Mouse (Mus musculus): ENCODE measurements around the gene Tcn2. TPM values are rescaled to one million over a fixed set of nuclear protein-coding genes. Genes with fewer than 3 reads are reported as not detected.

The Tcn2 gene
- 26.3 and 28.3 TPM in 2 replicates for polyA plus RNA-seq (2016; fragmentation: Nextera tagmentation; extraction: Ambion mirVana)

DNA sequence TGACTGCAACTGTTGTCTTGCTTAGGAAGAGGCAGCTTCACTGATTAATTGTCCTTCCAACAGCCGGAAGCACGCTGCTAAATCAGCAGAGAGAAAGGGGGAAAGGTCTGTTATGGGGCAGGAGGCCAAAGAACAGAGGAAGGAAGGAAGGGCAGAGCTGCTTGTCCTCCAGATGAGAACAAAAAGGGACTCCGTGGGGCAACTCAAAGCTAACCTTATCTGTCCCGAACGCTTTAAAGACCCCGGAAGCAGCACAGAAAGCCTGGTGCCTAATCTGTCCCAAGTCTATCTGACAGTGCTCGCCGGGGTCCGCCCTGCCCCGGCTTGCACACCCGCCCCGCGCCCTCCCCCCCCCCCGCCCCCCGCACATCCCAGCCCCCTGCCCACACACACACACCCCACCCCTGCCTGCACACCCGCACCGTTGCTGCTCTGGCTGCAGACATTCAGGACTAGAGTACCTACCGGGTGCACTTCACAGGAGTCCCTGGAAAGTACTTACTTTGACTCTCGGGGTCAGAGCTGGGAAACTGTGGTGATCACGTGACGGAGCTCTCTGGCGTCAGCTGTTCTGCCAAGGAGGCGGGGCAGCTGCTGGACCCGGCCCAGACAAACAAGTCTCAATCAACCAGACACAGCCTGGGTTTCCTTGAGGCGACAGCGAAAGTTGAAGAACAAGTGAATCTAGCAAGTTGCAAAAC lies at the start of gene Tcn2:
Gene Tcn2, minus strand, starts transcription at position 649 of the 701 bp plus-strand sequence.
- peak within 1 kb of the TSS; percentile 53 for H3K4me3 ChIP-seq
- H3K9ac ChIP-seq, result peak within 1 kb of the TSS; percentile 64
- H3K36me3 ChIP-seq, result 0 out of 2 replicates have a peak, but pooled peaks cover 6% of the 10 kb centered on the region
- H3K27me3 ChIP-seq (replicated peaks), result no peaks in the 10 kb centered on the region
- H3K27ac ChIP-seq, result no peak within 1 kb of the TSS
- peak; percentile 84 for ATAC-seq (ENCODE audit: low FRiP score, low read depth)
- no peaks in the 10 kb centered on the region for H3K9me3 ChIP-seq
- WGBS, result under 1% methylated on average over 17 of the region's 26 CpGs
- peaks cover 13% of the 10 kb centered on the region for H3K4me1 ChIP-seq
- peak within 1 kb of the TSS; percentile 88 for H3K4me2 ChIP-seq (replicated peaks)

- no peak overlapping the region for H3K4me2 ChIP-seq (replicated peaks)
- peaks cover 10% of the 10 kb centered on the region for H3K27me3 ChIP-seq (replicated peaks)
- no peaks in the 10 kb centered on the region for H3K9me3 ChIP-seq
- WGBS, result 79% methylated on average over 6 of the region's 6 CpGs
- no peak for ATAC-seq (ENCODE audit: low FRiP score, low read depth)
- H3K9ac ChIP-seq, result no peak overlapping the region
- H3K4me1 ChIP-seq, result peaks cover 15% of the 10 kb centered on the region
- H3K4me3 ChIP-seq, result no peak overlapping the region
- H3K27ac ChIP-seq, result no peak overlapping the region
- H3K36me3 ChIP-seq, result peaks cover 48% of the 10 kb centered on the region
These were observed 49.6 kb upstream of the Tcn2 start for GRCm38 (mm10) chr11:3981536-3981935.

DNA sequence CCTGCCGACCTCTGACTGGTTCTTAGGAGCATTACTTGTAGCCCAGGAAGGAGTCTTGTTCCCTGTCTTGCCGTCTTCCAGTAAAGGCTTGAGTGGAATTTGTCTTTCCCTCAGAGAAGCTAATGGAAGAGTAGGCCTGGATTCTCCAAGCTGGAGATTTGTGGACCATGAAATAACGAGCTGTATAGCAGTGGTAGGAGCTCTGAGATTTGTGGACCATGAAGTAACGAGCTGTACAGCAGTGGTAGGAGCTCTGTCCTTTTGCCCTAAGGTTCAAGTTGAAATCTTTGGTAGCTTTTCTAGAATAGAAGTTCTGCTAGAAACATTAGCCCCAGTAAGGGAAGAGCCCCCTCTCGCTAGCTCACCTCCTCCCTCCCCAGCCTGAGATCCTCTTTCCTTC lies 46.5 kb upstream of the Tcn2 start:
- Histone ChIP-seq H3K4me3 (no peak overlapping the region), H3K9ac (no peak overlapping the region), H3K4me2 (replicated peaks) (no peak overlapping the region), H3K9me3 (no peaks in the 10 kb centered on the region), H3K4me1 (peaks cover 5% of the 10 kb centered on the region), H3K27ac (no peak overlapping the region), H3K36me3 (peaks cover 79% of the 10 kb centered on the region), H3K27me3 (replicated peaks) (no peaks in the 10 kb centered on the region)
- ATAC-seq (ENCODE audit: low FRiP score, low read depth), result no peak
- WGBS, result 94% methylated on average over 5 of the region's 5 CpGs

- H3K4me2 ChIP-seq (replicated peaks), result no peak within 1 kb of the TSS
- no peak for ATAC-seq (ENCODE audit: low FRiP score, low read depth)
- H3K9ac ChIP-seq, result no peak within 1 kb of the TSS
- H3K27ac ChIP-seq, result no peak within 1 kb of the TSS
- peaks cover 96% of the 10 kb centered on the region for H3K36me3 ChIP-seq
- 95% methylated on average over 6 of the region's 6 CpGs for WGBS
- H3K4me1 ChIP-seq, result no peaks in the 10 kb centered on the region
- H3K27me3 ChIP-seq (replicated peaks), result no peaks in the 10 kb centered on the region
- H3K9me3 ChIP-seq, result no peaks in the 10 kb centered on the region
- no peak within 1 kb of the TSS for H3K4me3 ChIP-seq
These were observed 44.7 kb upstream of the Tcn2 start, which contains the start of gene 4930556J24Rik for GRCm38 (mm10) chr11:3976678-3977077. TSS of gene 4930556J24Rik (minus strand) at chr11:3976778.

GRCm38 (mm10) chr11:3974311-3974710 lies 42.4 kb upstream of the Tcn2 start:
- Histone ChIP-seq H3K4me2 (replicated peaks) (no peak overlapping the region), H3K27me3 (replicated peaks) (no peaks in the 10 kb centered on the region), H3K36me3 (peaks cover 100% of the 10 kb centered on the region), H3K4me1 (no peaks in the 10 kb centered on the region), H3K9me3 (no peaks in the 10 kb centered on the region), H3K27ac (no peak overlapping the region), H3K4me3 (no peak overlapping the region), H3K9ac (no peak overlapping the region)
- ATAC-seq (ENCODE audit: low FRiP score, low read depth), result no peak
- 45% methylated on average over 3 of the region's 3 CpGs for WGBS

DNA sequence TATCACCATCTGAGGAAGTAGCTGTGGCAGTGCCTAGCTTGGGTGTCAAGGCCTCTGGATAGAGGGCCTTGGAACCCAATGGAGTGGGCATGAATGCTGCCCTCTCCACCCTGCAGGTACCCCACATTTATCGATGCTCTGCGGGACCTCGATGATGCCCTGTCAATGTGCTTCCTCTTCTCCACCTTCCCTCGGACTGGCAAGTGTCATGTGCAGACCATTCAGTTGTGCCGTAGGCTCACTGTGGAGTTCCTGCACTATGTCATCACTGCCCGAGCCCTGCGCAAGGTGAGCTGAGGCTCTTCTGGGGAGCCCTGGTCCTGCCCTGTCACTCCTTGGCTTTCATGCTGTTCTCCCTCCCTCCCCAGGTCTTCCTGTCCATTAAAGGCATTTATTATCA lies 41.1 kb upstream of the Tcn2 start:
- no peak overlapping the region for H3K27ac ChIP-seq
- no peaks in the 10 kb centered on the region for H3K9me3 ChIP-seq
- H3K9ac ChIP-seq, result no peak overlapping the region
- ATAC-seq (ENCODE audit: low FRiP score, low read depth), result no peak
- WGBS, result 97% methylated on average over 7 of the region's 7 CpGs
- no peak overlapping the region for H3K4me3 ChIP-seq
- H3K36me3 ChIP-seq, result peaks cover 97% of the 10 kb centered on the region
- H3K4me1 ChIP-seq, result no peaks in the 10 kb centered on the region
- H3K27me3 ChIP-seq (replicated peaks), result no peaks in the 10 kb centered on the region
- H3K4me2 ChIP-seq (replicated peaks), result no peak overlapping the region

DNA sequence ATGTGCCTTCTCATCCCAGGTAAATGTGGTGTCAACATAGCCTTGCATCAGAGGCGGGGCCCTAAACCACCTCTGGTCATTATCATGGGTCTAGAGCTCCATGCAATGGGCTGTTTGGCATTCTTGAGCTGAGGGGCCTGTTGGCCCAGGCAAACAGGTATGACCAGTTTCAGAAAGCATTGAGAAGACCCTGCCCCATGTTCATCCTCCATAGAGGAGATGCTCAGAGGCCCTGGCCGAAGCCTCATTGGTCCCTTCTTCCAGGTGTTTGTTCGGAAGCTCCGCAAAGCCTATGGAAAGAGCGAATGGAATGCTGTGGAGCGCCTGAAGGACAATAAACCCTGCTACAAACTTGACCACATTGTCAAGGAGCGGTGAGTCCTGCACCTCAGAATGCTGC lies 38.4 kb upstream of the Tcn2 start:
- Histone ChIP-seq H3K4me1 (no peaks in the 10 kb centered on the region), H3K36me3 (peaks cover 71% of the 10 kb centered on the region), H3K9me3 (no peaks in the 10 kb centered on the region), H3K4me2 (replicated peaks) (no peak overlapping the region), H3K9ac (no peak overlapping the region), H3K4me3 (no peak overlapping the region), H3K27me3 (replicated peaks) (no peaks in the 10 kb centered on the region), H3K27ac (no peak overlapping the region)
- no peak for ATAC-seq (ENCODE audit: low FRiP score, low read depth)
- WGBS, result 95% methylated on average over 7 of the region's 7 CpGs

DNA sequence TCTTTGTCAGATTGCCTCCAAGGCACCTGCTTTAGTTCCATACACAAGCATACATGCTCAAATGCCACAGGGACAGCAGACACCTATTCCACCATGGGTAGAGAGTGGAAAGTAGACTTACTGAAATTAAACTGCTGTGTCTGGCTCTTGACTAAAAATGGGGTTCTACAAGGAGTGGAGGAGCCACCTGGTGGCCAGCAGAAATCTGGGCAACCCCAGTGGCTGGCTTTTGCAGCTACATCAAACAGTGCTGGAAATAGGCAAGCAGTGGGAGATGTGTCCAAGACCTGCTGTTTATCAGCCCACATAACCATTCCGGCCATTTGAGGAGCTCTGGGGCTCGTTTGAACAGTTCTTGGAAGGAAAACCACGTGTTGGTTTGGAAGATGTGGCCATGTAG lies 37.9 kb upstream of the Tcn2 start:
- Histone ChIP-seq H3K4me1 (peaks cover 3% of the 10 kb centered on the region), H3K4me3 (no peak overlapping the region), H3K27me3 (replicated peaks) (no peaks in the 10 kb centered on the region), H3K36me3 (peaks cover 65% of the 10 kb centered on the region), H3K27ac (no peak overlapping the region), H3K9ac (no peak overlapping the region), H3K4me2 (replicated peaks) (no peak overlapping the region), H3K9me3 (no peaks in the 10 kb centered on the region)
- ATAC-seq (ENCODE audit: low FRiP score, low read depth), result no peak
- 84% methylated on average over 3 of the region's 3 CpGs for WGBS

- Histone ChIP-seq H3K9ac (peak overlapping the region; percentile 68), H3K4me3 (peak overlapping the region; percentile 83), H3K4me1 (peaks cover 8% of the 10 kb centered on the region), H3K36me3 (peaks cover 13% of the 10 kb centered on the region), H3K9me3 (no peaks in the 10 kb centered on the region), H3K27me3 (replicated peaks) (no peaks in the 10 kb centered on the region), H3K27ac (no peak overlapping the region), H3K4me2 (replicated peaks) (peak overlapping the region; percentile 90)
- 16% methylated on average over 11 of the region's 11 CpGs for WGBS
- ATAC-seq (ENCODE audit: low FRiP score, low read depth), result no peak
These were observed 32.6 kb upstream of the Tcn2 start for GRCm38 (mm10) chr11:3964416-3965172.

DNA sequence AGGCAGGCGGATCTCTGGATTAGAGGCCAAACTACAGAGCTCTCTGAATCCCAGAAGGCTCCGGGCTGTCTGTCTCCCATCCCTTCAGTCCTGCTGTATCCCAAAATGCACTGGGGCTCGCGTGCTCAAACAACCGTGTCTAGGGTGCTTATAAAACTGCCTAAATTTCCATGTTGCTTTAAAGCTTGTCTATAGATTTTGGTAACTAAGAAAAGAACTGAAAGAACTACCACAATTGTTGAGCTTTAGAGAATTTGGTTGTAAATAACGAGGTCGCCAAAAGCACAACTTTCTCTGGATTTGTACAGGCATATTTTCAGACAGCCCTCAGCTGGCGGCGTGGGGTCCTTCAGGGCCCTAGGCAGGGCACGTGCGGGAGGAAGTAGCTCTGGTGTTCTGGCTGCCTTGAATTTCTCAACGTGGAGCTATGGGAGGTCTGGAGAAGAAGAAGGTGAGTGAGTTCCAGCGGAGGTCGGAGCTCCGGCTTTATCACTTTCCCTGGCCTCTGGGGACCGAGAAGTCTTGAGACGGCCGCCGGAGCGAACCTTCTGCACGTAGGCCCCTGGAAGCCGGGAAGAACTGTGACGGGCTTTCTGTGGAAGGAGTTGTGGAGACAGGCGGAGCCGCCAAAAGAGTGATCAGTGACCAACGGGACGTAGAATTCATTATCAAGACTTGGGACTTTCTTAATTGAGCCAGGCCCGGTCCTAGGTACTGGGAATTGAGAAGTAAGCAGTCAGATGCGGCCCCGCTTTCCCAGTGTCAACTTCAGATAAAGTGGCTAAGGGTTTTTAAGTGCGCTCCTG lies 31.9 kb upstream of the Tcn2 start, which contains the start of gene Pes1:
Gene Pes1, plus strand, starts transcription at position 366 of the 806 bp plus-strand sequence.
- H3K4me1 ChIP-seq, result peaks cover 8% of the 10 kb centered on the region
- WGBS, result under 1% methylated on average over 31 of the region's 31 CpGs
- H3K4me3 ChIP-seq, result peak within 1 kb of the TSS; percentile 83
- no peaks in the 10 kb centered on the region for H3K9me3 ChIP-seq
- H3K27ac ChIP-seq, result no peak within 1 kb of the TSS
- H3K36me3 ChIP-seq, result peaks cover 6% of the 10 kb centered on the region
- peak within 1 kb of the TSS; percentile 90 for H3K4me2 ChIP-seq (replicated peaks)
- ATAC-seq (ENCODE audit: low FRiP score, low read depth), result peak; percentile 96
- H3K27me3 ChIP-seq (replicated peaks), result no peaks in the 10 kb centered on the region
- peak within 1 kb of the TSS; percentile 68 for H3K9ac ChIP-seq

DNA sequence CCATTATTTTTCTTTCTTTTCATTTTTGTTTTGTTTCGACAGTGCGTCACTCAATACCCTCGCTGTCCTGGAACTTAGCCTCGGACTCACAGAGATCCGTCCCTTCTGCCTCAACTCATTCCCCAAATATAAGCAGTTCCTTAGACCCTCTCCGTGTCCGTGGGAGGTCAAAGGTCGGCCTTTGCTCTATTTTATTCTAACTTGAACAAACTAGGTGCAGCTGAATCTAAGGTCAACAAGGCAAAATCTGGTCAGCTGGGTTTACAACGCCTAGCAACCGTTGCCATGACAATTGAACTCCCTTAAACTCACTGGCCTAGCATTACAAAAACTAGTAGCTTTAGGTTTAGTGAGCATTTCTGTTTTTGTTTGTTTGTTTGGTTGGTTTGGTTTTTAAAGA lies 31.2 kb upstream of the Tcn2 start:
- H3K36me3 ChIP-seq, result peaks cover 2% of the 10 kb centered on the region
- peak; percentile 30; the same call in 1 of the 2 replicates for ATAC-seq (ENCODE audit: low FRiP score, low read depth)
- peak overlapping the region; percentile 18; the same call in 1 of the 2 replicates for H3K4me3 ChIP-seq
- H3K27me3 ChIP-seq (replicated peaks), result no peaks in the 10 kb centered on the region
- peaks cover 8% of the 10 kb centered on the region for H3K4me1 ChIP-seq
- H3K9ac ChIP-seq, result no peak overlapping the region
- WGBS, result 82% methylated on average over 10 of the region's 10 CpGs
- no peaks in the 10 kb centered on the region for H3K9me3 ChIP-seq
- H3K27ac ChIP-seq, result no peak overlapping the region
- peak overlapping the region; percentile 90 for H3K4me2 ChIP-seq (replicated peaks)

DNA sequence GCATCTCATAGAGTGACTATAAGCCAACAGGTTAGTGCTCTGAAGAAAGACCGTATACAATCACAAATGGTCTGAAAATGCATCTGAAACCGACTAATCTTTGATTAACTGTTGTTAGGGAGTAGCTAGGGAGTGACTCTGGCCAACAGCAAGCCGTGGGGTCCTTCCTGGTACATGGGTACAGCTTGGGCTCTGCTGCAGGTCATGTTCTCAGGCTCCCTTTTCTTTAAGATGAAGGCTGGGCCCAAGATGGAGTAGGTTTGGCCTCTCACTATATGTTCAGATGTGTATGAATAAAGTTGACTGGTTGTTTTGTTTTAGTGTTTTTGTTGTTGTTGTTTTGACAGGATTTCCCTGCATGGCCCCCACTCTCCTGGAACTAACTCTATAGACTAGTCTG lies 29.8 kb upstream of the Tcn2 start:
- no peak for ATAC-seq (ENCODE audit: low FRiP score, low read depth)
- WGBS, result 76% methylated on average over 3 of the region's 3 CpGs
- no peak overlapping the region for H3K27ac ChIP-seq
- no peaks in the 10 kb centered on the region for H3K9me3 ChIP-seq
- no peak overlapping the region for H3K9ac ChIP-seq
- H3K4me1 ChIP-seq, result peaks cover 8% of the 10 kb centered on the region
- H3K4me3 ChIP-seq, result no peak overlapping the region
- H3K4me2 ChIP-seq (replicated peaks), result no peak overlapping the region
- H3K36me3 ChIP-seq, result no peaks in the 10 kb centered on the region
- H3K27me3 ChIP-seq (replicated peaks), result no peaks in the 10 kb centered on the region
